Mouse (Mus musculus) large intestine, adult 2 months (tissue): ENCODE measurements at regions not wholly inside any gene's neighbourhood (a gene's known extent, or its start where the extent isn't known, plus 50 kb on each side); places are given as distances from the start of the nearest gene placed in this dataset.

Experiments used
- DNase-seq: peaks from one replicate; pipeline ENCODE4 v3.0.0-alpha.2; 2012; ENCODE audit warnings: low read depth, low spot score
- WGBS: fragments of 180-500 bp; shearing (Covaris S2); methylation state at CpG from one replicate; pipeline ENCODE4 v1.1.7; 2018; 5-methylcytosine and 5-hydroxymethylcytosine counted together

DNA sequence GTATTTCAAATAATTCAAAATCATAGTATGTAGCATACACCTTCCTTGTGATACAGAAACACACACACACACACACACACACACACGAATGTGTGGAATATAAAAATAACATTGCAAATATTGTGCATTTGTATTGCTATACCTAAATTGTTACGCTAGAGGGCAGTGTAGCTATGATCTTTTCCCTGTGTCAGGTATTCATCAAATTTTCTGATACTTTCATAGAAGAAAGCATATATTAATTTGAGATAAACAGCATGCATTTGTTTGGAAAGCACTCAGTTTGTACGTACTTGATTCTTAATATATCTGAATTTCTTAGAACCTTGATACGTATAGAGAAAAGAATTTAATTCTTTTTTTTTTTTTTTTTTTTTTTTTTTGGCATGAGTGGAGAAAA, 1700.9 kb upstream of the Sel1l start:
- WGBS, result 36% methylated on average over 4 of the region's 4 CpGs
- DNase-seq, result no peak

DNA sequence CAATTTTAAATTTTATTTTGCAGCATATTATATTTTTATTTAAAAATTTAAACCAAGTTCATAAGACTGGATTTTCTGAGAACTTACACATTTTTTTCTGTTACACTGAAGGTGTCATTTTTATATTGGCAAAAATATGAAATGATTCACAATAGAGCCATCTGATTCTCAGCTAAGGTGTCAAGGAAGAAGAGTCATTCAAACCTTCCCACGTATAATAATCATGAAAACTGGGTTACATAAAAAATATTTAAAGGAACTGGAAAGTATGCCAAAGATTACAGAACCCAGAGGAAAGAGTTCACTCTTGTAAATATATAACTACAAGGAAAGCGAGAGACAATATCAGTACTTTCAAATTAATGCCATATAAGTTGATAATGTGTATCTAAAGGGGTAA, 1674.5 kb upstream of the Sel1l start:
- DNase-seq, result no peak
- WGBS, result 69% methylated on average over 2 of the region's 2 CpGs

DNA sequence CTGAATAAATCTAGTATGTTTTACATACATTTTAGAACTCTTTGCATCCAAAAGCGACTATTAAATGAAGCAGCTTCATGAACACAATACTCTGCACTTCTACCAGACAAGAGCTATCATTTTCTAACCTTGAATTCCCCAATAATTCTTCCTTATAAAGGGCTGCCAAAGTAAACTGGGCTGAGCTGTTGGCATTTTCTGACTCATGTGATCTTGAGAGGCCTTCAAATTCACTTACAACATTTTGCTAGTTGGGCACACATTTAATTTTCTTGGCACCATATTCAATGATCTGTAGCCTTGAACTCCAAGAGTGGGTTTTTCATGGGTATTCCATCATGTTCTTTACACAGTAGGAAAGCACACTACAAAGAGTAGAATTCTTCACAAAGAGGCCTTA, 1637.4 kb upstream of the Sel1l start:
- no peak for DNase-seq
- 54% methylated on average over 1 of the region's 1 CpGs for WGBS

- no peak for DNase-seq
Observed at GRCm38 (mm10) chr12:93462106-93462505, 1613.1 kb upstream of the Sel1l start.

GRCm38 (mm10) chr12:93449436-93449835, 1600.5 kb upstream of the Sel1l start:
- whole genome bisulfite sequencing, result 73% methylated on average over 2 of the region's 2 CpGs
- DNase-seq, result no peak

DNA sequence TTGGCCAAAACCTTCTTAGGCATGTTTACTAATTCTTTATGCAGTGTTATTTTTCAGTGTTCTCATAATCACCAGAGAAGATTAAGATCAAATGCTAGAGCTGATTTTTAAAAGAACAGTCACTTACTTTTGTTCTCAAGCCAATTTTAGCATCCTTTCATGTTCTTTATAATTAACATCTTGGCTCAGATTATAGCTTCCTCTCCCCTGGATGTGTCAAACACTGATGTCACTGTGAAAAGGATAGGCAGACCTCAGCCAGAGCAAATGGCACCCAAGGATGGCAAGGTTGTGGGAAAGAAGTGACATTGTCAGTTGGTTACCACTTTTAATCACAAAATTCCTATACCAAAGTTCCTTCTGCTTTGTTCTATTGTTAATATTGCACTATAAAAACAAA, 1580.3 kb upstream of the Sel1l start:
- DNase-seq, result no peak

DNA sequence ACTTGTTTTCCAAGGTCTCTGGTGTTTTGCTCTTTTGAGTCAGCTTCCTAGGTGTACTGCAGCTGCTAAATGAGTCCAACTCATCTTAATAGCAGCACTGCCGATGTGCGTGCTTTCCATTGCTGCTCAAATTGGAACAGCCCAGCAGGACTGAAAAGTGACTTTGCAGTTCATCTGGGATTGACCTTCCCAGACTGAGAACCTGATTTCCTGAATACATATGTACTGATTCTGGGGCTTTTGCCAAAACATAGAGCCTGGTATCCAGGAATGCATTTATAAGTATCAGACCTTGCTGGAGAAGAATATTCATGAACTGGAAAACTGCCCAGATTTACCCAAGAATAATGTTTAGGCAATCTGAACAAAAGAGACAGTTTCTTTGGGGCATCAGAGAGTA, 1579.0 kb upstream of the Sel1l start:
- DNase-seq, result no peak
- 86% methylated on average over 2 of the region's 2 CpGs for WGBS

DNA sequence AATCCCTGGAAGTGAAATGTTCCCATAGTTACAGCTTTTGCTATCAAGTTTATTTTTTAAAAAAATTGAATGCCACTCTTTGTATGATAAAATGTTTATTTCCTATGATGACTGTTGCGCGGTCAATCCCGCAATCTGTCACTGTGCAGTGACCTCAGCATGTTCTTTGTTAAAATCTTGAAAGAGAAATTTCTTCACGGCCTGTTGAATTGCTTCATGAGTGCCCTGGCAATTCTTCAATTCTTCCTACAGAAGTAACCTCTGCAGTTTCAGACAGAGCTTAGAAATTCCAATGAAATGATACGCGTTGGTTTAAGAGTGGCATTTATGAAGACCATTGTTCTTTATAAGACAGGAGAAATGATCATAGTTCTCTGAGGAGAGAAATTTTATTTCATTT, 1567.4 kb upstream of the Sel1l start:
- no peak for DNase-seq
- WGBS, result 86% methylated on average over 6 of the region's 6 CpGs

GRCm38 (mm10) chr12:93415791-93416190, 1566.8 kb upstream of the Sel1l start:
- DNase-seq, result no peak

DNA sequence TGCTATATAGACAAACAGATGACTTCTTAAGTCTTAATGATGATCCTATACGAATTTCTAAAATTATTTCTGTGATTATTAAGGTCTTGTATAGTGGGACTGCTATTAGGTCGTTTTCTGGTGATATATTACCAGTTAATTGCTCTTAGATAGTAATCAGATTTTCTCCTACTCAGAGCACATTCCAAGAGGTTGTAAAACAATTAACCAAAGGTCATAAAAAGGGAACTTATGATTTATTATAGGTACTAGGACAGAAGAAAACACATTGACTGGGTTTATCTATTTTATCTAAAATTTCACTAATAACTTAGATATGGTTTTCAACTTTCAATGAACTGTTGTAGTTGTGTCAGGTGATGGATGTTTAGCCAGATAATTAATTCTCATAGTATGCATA, 1536.6 kb upstream of the Sel1l start:
- WGBS, result 13% methylated on average over 2 of the region's 2 CpGs
- no peak for DNase-seq

More at GRCm38 (mm10) chr12:93415791-93416190, 1566.8 kb upstream of the Sel1l start:
- WGBS, result 67% methylated on average over 1 of the region's 1 CpGs

DNA sequence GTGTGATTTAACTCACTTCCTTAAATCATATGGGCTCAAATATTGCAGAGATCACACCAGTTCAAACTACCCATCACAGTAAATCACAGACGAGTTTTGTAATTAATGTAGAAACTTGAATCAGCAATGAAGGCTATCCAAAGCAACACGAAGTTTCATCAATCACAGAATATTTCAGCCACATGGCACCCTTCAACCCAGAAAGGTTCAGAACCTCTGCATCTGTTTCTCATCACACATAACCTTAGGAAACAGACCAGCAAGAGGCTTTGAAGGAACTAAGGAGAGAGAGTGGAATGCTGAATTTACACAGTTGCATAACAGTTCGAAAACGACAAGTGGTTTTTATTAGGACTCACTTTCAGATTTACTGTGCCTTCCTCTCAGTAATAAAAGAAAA, 1494.0 kb upstream of the Sel1l start:
- WGBS, result 47% methylated on average over 4 of the region's 4 CpGs
- no peak for DNase-seq

GRCm38 (mm10) chr12:93342525-93342924, 1493.6 kb upstream of the Sel1l start:
- no peak for DNase-seq

GRCm38 (mm10) chr12:93335520-93335919, 1486.6 kb upstream of the Sel1l start:
- DNase-seq, result no peak
- 67% methylated on average over 1 of the region's 1 CpGs for WGBS

More at GRCm38 (mm10) chr12:93342525-93342924, 1493.6 kb upstream of the Sel1l start:
- WGBS, result 60% methylated on average over 4 of the region's 4 CpGs

DNA sequence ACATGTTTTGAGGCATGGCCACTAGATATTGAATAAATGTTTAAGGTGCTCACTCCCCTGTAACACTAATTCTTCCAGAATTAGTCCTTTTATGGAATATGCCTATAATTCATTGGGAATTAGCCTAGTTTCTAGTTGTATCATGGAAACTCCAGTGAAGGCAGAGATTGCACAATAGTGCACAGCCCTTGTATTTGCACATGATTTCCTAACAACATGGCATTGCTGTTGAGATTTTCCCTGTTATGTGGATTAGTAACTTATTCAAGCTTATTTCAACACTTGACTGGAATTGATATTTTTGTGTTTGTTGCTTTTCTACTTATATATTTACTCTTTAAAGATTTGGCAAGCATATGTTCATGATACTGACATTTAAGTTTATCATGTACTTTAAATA, 1463.3 kb upstream of the Sel1l start:
- no peak for DNase-seq

GRCm38 (mm10) chr12:93281816-93282215, 1432.9 kb upstream of the Sel1l start:
- no peak for DNase-seq
- 57% methylated on average over 2 of the region's 2 CpGs for WGBS

DNA sequence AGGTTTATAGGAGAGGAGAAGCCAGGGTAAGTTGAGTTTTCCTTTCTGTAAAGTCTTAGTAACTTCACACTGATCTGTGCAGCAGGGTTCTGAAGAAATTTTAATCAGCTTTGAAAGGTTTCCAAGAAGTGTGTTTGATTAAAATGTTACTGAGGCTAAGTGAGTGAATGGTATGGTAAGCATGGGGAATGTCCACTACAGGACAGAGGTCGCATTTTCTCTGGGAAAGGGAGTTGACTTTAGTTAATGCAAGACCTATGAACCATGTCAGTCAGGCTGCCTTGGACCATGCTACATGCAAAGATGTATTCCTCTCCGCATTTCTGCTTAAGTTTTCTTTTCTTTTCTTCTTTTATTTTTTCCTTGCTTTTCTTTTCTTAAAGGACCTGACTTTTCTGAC, 1424.7 kb upstream of the Sel1l start:
- no peak for DNase-seq
- WGBS, result 65% methylated on average over 2 of the region's 2 CpGs

DNA sequence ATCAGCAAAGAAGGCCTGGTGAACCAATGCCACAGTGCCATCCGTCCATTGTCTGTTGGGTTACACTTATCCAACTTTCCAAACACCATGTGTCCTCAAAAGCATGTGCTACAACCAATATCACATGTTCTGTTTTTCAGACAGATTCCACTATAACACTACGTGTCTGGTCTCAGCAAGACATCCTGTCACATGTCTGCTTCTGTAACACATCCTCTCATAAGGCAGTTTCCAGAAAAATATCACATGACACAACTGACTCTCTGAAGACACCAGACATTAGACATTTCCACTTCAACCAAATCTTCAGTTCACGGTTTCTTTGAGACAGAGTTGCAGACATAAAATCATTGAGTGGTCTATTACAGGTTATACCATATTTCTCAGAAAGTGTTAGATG, 1381.3 kb upstream of the Sel1l start:
- WGBS, result 71% methylated on average over 3 of the region's 3 CpGs
- DNase-seq, result no peak

DNA sequence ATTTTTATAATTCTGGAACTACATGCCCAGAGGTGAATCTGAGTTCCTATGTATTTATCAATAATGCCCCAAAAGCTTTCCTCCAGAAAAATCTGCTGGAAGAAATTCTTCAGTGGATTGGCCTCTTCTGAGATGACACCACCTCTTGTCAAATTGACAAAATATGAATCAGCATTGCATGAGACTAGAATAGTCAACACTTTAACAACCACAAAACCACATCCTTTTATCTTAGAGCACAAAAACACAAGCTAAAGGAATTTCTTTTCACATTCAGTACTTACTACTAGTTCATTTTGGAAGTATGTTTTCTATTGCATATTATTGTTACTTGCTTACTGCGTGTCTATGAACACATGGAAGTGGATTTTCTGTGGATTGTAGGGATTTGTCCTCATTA, 1377.9 kb upstream of the Sel1l start:
- 82% methylated on average over 1 of the region's 1 CpGs for WGBS
- no peak for DNase-seq

DNA sequence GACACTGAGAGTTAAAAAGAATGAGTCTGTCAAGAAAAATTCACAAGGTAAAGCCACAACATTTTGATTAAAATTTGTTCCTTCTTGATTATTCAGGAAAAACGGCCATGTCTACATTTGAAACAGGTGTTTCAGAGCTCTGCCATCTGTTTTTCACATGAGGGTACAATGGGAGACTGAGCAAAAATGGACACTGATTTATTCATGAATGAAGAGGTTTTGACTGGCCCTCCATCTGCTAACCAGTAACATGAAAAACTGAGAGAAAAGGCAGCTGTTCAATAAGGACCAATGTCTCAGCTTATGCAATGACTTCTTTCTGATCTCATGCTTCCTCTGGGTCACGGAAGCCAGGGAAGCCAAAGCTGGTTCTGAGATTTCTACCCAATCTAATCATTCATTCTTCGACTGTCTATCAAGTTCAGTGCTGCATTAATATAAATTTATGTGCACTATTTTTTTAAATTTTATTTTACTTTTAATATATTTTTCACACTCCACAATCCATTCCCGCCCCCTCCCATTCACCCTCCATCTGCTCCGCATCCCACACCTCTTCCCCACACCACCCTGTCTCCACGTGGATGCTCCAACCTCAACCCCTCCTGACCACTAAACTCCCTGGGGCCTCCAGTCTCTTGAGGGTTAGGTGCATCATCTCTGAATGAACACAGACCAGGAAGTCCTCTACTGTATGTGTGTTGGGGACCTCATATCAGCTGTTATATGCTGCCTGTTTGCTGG, 1372.4 kb upstream of the Sel1l start:
- 77% methylated on average over 6 of the region's 6 CpGs for WGBS
- no peak for DNase-seq

- DNase-seq, result no peak
- WGBS, result 78% methylated on average over 3 of the region's 3 CpGs
Observed at GRCm38 (mm10) chr12:93207596-93207995, 1358.6 kb upstream of the Sel1l start.

DNA sequence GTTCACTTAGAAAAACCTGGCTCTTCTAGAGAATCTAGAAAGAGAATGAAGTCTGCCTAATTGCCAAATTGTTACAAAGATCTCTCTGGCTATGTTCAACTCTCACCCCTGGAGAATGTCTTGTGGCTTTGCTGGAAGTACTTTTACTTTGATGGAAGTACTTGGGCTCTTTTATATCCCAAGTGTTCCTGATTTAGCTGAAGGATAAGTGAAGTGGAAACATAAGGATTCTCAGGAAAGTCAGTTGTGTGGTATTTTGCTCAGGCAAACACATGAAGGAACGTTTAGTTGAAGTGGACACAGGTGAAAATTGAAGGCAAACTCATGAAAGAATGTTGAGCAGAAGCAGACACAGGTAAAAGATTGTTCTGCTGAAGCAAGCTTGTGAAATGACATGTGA, 1340.0 kb upstream of the Sel1l start:
- no peak for DNase-seq
- WGBS, result 52% methylated on average over 1 of the region's 1 CpGs

GRCm38 (mm10) chr12:93173744-93174143, 1324.8 kb upstream of the Sel1l start:
- no peak for DNase-seq
- 67% methylated on average over 5 of the region's 5 CpGs for WGBS
